Mouse (Mus musculus): ENCODE results near the gene Lmtk3.

Gene Lmtk3

GRCm38 (mm10) chr7:45809276-45810075 lies 25.9 kb downstream of the Lmtk3 start:
- DNase-seq (ENCODE audit: low spot score): no peak

DNA sequence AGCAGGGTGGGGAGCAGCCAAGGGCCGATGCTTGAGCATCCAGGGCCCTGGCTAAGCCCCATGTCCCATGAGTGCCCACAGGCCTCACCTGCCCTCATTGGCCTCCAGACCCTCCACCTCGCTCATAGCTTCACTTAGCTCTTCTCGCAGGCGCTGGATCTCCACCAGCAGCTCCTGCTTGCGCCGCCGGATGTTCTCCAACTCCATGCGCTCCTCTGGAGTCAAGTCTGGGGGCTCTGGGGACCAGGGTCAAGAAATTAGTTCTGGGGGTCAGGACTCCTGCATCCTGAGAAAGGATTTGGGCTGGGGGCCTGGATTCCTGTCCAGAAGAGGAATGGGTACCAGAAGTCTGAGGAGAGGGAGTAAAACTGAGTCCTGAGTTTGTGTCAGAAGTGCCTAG lies 29.4 kb downstream of the Lmtk3 start:
- DNase-seq (ENCODE audit: low spot score): no peak

DNA sequence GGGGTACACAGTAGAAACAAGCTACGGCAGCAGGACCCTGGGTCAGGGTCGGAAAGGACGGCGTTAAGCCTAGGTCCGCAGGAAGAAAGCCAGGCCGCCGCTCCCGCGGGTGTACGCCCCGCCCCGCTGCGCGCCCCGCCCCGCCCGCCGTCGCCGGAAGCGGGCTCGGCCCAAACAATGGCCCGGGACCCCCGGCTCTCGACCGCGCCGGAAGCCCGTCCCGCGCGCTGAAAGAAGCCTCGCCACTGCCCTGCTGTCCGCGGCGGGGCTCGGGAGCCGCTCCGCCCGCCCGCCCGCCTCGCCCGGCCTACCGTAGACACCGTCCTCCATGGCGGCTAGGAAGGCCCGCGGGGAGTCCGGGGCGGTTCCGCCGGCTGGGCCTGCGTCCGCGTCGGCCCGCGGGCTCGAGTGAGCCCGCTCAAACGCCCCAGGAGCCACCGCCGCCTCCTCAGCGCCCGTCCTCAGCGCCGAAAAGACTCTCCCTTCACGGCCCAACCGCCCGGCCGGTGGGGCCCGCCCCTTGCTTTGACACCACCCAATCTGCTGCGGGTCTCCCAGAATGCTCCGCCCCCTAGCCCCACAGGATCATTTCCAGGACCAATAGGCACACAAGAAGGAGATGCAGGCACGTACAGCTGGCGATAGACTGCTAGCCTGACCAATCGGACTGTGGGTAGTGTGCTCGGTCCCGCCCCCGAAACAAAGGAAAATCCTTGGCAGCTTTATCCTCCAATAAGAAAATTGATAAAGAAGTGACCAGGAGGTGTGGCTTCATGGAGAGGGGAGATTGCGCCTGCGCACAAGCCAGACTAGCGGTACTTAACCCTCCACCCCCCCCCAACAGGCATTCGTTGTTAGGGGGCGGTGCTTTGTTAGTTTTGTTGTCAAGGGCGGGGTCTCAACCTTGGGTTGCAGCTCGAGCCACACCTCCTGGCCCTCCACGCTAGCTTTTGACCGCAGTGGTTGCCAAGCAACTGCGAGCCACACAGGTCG lies 30.5 kb downstream of the Lmtk3 start, which contains the start of gene Cyth2:
Gene Cyth2 (minus strand): TSS at position 795 of the 993 bp plus-strand sequence.
- DNase-seq (ENCODE audit: low spot score): peak; percentile 98

DNA sequence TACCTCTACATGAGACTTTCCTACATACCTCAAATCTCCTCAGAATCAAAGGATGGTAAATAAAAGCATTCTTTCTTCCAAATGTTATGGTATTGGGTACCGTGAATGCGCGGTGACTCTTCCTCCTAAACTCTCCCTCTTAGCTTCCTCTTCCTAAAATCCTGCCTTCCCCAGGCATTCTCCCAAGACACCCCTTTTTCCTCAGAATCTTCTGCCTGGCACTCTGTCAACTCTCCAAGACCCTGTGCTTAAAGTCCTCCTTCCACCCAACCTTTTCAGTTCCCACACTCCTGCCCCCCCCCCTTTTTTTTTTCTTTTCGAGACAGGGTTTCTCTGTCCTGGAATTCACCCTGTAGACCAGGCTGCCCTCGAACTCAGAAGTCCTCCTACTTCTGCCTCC lies 31.3 kb downstream of the Lmtk3 start:
- no peak for DNase-seq (ENCODE audit: low spot score)

DNA sequence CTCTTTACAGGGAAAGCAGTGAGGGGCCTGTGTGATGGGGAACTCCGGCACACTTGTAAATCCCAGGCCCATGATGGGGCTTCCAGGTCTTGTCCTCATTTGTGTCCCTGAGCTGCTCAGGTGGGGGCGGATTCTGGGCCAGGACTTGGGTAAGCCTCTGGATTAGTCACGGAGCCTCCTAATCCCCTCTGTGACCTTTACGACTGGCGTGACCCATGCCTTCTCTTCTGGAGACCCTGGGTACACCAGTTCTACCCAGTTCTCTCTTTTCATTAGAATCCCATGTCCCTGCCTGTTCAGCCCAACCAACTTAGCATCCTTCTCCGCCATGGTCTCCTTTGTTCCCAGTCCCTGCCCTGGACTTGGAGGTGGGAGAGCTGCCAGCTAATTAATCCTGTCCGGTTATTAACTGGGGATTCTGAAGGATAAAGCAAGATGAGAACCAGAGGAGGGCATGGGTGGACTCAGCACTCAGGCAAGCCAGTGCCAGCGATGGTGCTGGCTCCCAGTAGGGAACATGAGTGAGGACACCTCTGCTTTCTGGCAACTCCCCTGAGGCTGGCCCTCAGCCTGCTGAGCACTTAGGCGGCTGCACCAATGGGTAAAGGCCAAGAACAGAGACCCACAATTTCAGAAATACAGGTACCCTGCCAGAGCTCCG lies 31.9 kb downstream of the Lmtk3 start:
- no peak for DNase-seq (ENCODE audit: low spot score)

DNA sequence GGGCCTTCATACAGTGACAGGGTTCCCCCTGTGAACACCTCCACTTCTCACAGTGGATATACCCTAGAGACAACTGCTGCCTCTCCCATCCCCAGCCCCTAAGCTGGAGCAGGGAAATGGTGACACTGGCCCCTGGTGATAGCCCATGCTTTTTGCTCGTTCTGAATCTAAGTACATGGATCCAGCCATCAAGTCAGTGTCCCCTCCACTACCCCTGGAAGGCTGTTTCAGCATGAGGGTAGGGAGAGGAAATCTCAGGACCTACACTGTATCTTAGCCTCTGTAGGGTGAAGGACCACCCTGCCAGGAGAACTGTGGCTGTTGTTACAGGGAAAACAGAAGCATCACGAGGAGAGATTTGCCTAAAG lies 32.4 kb downstream of the Lmtk3 start:
- no peak for DNase-seq (ENCODE audit: low spot score)

DNA sequence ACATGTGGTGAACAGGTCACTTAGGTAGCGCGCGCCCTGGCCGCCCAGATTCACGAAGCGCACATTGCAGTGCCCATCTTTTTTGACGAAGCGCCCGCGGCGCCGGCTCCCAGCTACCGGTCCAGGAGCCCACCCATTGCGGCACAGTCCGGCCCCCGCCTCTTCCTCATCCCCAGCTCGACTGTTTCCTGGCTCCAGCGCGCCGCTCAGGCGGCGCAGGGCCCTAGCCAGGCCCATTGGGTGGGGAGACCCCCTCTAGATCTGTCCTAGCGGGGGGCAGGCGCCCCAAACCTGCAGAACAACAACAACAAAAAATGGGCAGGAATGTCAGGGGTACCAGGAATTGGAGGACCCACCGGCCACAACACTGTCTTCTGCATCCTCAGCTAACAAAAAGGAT lies 36.3 kb downstream of the Lmtk3 start:
- no peak for DNase-seq (ENCODE audit: low spot score)

GRCm38 (mm10) chr7:45820913-45821312 lies 37.4 kb downstream of the Lmtk3 start:
- DNase-seq (ENCODE audit: low spot score): no peak

DNA sequence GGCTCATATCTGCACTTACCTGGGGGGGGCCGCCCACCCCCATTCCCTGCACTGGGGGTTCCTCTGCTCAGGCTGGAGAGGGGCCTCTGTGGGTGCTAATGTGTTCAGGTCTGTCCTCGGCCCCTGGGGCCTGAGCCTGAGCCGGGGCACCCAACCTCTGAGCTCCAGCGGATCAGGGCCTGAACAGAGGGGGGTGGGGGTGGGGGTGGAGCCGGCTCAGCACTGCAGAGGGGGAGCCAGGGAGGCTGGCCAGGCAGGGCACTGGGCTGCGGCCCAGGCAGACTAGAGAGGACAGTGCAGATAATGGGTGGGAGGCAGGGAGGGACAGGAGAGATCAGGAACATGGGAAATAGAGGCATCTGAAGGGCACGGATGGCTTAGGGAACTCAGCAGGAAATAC lies 41.1 kb downstream of the Lmtk3 start, which contains the start of gene Kcnj14:
Gene Kcnj14 (minus strand): TSS at position 185 of the 400 bp plus-strand sequence.
- DNase-seq (ENCODE audit: low spot score): no peak

DNA sequence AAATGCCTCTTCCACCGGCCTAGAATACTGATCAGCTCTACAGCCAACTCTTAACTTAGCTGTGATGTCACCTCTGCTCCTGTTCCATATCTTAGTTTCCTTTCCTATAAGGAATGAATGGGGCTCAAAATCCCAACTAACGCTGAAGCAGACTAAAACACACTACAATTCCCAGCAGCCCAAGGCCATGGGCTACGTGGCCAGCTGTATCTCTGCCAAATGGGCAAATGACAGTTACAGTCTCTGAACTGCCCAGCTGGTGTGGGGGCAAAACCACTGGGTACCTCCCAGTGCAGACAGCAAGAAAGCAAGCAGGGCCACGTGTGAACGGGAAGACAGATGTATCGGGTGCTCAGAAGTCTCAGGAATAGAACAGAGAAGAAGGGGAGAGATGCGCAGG lies 43.1 kb downstream of the Lmtk3 start:
- no peak for DNase-seq (ENCODE audit: low spot score)

DNA sequence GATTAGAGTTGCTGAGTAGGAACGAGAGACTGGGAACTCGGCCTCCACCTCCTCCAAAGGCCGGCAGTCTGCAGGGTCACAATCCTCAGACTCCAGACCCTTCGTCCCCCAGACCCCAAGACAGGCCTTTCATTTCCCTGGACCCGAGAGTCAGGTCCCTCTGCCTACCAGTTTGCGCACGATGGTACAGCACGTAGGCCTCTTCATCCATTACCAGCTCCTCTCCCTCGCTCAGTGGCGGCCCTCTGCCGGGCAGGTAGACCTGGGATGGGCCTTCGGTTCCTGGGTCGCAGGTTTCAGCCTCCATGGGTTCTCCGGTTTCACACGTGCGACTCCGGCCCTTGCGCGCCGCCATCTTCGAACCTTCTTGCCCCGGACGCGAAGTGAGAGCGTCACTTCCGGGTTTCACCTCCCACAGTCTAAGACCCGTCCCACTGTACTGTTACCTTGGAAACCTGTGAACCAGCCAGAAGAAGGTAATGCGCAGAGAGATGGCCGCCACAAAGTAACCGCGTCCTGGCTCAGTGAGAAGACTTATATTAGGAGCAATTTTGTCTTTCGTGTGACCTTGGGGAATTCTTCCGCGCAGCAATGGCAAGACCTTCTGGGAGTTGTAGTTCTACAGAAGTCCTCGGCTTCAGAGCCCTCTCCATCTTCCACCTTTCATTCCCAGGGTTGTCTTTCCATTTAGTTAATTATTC lies 47.0 kb downstream of the Lmtk3 start, which contains the start of gene Grwd1:
Gene Grwd1 (minus strand): TSS at position 518 of the 701 bp plus-strand sequence.
- DNase-seq (ENCODE audit: low spot score): peak; percentile 79

DNA sequence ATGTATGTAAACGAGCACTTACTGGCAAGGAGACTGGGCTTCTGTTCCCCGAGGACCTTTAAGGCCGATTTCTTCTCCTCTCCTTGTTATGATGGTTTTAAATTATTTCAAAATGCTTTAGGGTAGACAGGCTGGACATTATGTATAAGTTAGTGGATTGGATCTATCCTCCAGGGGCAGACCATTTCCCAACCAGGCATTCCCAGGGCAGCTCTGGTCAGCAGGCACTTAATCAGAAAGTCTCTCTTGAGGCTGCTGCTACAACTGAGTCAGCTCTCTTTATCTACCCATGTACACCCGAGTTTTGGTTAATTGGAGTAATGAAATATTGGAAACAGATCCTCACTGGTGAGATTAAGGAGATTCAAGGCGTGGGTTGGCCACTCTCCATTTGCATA lies 47.6 kb downstream of the Lmtk3 start:
- no peak for DNase-seq (ENCODE audit: low spot score)

DNA sequence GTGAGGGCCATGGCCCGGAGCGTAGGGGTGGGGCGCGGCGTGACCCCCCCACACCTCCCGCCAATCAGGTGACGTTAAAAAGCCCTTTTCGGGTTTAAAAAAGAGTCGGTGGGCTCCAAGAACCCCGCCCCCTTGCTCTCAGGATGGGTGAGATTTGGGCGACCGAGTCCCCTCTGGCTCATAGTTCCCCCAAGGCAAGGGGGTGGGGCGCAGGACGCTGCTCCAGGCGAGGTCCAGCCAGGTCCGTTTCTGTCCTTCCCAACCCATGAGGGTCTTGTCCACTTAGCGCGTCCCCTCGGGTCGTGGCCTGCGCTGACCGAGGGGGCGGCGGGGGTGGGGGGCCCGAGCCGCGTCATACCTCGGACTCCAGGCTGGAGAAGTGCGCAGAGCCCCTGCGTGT lies 48.9 kb downstream of the Lmtk3 start:
- DNase-seq (ENCODE audit: low spot score): no peak

- no peak for DNase-seq (ENCODE audit: low spot score)
Measured at GRCm38 (mm10) chr7:45833148-45833790, 49.7 kb downstream of the Lmtk3 start.

DNA sequence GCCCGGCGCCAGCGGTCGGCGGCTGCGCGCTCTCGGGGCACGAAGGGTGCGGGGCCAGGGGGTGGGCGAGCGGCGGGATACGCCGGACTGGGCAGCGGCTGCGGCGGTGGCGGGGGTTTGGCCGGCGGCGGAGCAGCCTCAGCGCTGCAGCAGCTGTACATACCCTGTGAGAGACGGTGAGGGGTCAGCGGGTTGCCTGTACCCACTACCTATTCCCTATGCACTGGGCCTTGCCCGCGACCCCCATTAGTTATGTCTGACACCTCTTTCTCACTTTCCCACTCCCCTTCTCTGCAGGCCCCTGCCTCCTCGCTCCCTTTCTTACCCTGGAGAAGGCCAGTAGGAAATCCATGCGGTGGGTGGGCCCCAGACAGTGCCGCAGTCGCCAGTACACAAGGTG lies 50.4 kb downstream of the Lmtk3 start:
- no peak for DNase-seq (ENCODE audit: low spot score)

- DNase-seq (ENCODE audit: low spot score): no peak
Measured at GRCm38 (mm10) chr7:45842950-45843744, 59.6 kb downstream of the Lmtk3 start.

DNA sequence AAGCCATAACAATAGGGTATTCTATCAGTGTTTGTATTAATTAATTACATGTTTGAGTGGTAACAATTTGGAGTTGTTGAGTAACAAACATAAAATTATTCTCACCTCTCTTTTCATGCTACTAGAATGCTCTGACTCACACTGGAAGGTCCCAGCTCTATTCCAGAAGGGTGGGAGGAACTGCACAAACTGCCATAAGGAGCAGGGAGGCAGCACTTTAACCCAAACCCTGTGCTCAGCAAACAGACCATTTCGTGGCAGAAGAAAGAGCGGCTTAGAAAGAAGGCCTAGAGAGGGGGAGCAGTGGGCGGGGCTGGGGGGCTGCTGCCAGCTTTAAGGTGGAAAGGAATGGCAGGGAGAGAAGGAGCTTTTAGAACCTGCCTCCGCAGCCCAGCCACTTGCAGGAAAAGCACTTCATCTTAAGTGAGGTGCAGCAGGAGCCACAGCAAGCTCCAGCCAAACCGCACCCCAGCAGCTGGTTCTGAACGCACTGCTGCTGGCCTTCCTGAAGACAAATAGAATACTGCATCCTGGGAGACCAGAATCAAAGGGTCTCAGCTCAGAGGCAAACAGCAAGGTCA lies 65.0 kb downstream of the Lmtk3 start:
- DNase-seq (ENCODE audit: low spot score): no peak

DNA sequence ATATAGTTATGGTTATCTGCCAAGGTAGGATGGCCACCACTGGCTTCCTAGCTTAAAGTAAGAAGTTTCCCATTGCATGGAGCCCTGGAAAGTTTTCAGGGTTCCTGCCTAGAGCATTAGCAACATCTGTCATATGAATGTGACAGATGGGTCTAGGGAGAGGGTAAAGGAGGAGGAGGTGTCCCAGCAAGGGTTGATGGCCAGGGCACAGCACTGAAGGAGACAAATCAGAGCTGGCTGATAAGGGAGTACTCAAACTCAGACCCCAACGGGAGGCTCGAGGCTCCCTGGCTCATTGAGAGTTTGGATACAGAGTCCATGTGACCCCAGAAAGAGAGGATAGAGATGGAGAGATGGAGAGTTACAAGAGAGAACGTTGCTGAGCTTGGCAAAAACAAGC lies 67.1 kb downstream of the Lmtk3 start:
- no peak for DNase-seq (ENCODE audit: low spot score)

- DNase-seq (ENCODE audit: low spot score): no peak
Measured at GRCm38 (mm10) chr7:45853089-45853488, 69.6 kb downstream of the Lmtk3 start.
